Mouse (Mus musculus): Measurements from ENCODE around the gene Tmprss9. TPM values are rescaled to one million over a fixed set of nuclear protein-coding genes. Genes with fewer than 3 reads are reported as not detected.

The Tmprss9 gene
- total and polyA plus RNA-seq, 2 experiments from 2014 or later: 0.11 to 0.27 TPM

DNA sequence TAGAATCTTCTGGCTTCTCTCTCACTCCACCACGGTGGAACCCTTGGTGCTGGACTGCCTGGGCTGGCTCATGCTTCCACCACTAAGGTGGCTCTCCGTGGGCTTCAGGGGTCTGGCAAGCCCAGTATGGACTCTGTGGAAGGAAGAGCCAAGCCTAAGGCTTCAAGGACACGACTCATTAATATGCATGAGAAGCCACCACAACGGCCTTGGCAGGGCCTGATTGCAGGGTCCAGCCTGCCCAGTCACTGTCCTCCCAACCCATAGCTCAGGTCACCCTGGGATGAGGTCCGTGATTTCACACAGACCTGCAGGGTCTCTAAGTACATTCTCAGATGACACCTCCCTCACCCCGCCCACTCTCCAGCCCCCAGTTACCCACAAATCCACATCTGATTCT is 31.8 kb upstream of the Tmprss9 start:
- no peak overlapping the region for H3K27ac ChIP-seq (ENCODE audit: low read depth, low read length)
- DNase-seq (ENCODE audit: low spot score) (no peak), ATAC-seq (ENCODE audit: low FRiP score) (no peak)
- no peaks in the 10 kb centered on the region for H3K4me1 ChIP-seq (ENCODE audit: insufficient read depth, low read length)
- H3K36me3 ChIP-seq (ENCODE audit: insufficient read depth, low read length): peaks cover 3% of the 10 kb centered on the region; the same call in 1 of the 2 replicates
- no peak for TF ChIP-seq CTCF (IDR thresholded peaks at IDR 0.05)
- no peaks in the 10 kb centered on the region for H3K9me3 ChIP-seq (ENCODE audit: low read length)
- H3K27me3 ChIP-seq (ENCODE audit: insufficient read depth, low read length): no peaks in the 10 kb centered on the region; the same call in 1 of the 2 replicates
- WGBS: 56% methylated on average over 6 of the region's 6 CpGs
- no peak overlapping the region for H3K9ac ChIP-seq (replicated peaks; ENCODE audit: low read length, poor library complexity, severe bottlenecking)
- no peak overlapping the region for H3K4me3 ChIP-seq (ENCODE audit: low read depth, low read length)
- no peak overlapping the region for H3K4me2 ChIP-seq (ENCODE audit: low read depth, low read length, poor library complexity, severe bottlenecking)

DNA sequence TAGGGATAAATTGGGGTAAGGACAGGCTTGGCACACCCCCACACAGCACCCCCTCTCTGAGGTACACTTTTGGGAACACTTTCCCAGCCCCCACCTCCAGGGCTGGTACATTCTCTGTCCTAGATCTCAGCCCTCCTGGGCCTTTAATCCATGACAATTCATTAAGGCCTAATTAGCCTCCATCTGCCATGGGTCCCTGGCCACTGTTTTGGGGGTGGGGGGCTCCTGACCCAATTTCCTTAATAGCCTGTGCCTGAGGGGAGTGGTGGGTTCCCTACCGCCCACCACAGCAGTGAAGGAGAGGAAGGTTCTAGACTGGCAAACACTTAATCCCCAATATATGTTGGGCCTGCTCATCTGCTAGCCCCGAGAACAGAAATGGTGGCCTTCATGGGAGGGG is 30.0 kb upstream of the Tmprss9 start:
- no peak overlapping the region for H3K9ac ChIP-seq (replicated peaks; ENCODE audit: low read length, poor library complexity, severe bottlenecking)
- H3K27me3 ChIP-seq (ENCODE audit: insufficient read depth, low read length): peaks cover 7% of the 10 kb centered on the region; the same call in 1 of the 2 replicates
- no peaks in the 10 kb centered on the region for H3K4me1 ChIP-seq (ENCODE audit: insufficient read depth, low read length)
- no peak overlapping the region for H3K27ac ChIP-seq (ENCODE audit: low read depth, low read length)
- no peak for DNase-seq (ENCODE audit: low spot score)
- WGBS: 80% methylated on average over 2 of the region's 2 CpGs
- H3K4me2 ChIP-seq (ENCODE audit: low read depth, low read length, poor library complexity, severe bottlenecking): no peak overlapping the region
- no peaks in the 10 kb centered on the region for H3K9me3 ChIP-seq (ENCODE audit: low read length)
- no peak for ATAC-seq (ENCODE audit: low FRiP score)
- no peaks in the 10 kb centered on the region for H3K36me3 ChIP-seq (ENCODE audit: insufficient read depth, low read length)
- no peak for TF ChIP-seq CTCF (IDR thresholded peaks at IDR 0.05)
- no peak overlapping the region for H3K4me3 ChIP-seq (ENCODE audit: low read depth, low read length)

DNA sequence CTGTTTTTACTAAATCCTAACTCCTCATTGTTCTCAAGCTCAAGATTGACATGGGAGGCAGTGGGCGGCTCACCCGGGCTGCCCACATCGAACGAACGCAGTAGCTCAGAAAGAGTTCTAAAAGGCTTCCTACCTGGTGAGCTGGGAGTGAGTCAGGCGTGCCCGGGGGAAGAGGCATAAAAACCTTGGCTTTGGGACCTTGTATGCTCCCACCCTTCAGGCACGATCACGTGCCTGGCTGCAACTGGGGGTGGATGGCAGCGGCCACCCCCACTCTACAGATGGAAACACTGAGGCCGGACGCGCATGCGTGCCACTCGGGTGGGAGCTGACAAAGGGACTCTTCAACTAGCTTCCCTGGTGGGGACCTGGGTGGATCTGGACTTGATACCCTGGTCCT is 29.3 kb upstream of the Tmprss9 start:
- WGBS: 84% methylated on average over 15 of the region's 15 CpGs
- TF ChIP-seq CTCF (IDR thresholded peaks at IDR 0.05): no peak
- H3K27me3 ChIP-seq (ENCODE audit: insufficient read depth, low read length): peaks cover 7% of the 10 kb centered on the region; the same call in 1 of the 2 replicates
- DNase-seq (ENCODE audit: low spot score) (no peak), ATAC-seq (ENCODE audit: low FRiP score) (no peak)
- no peaks in the 10 kb centered on the region for H3K4me1 ChIP-seq (ENCODE audit: insufficient read depth, low read length)
- H3K4me2 ChIP-seq (ENCODE audit: low read depth, low read length, poor library complexity, severe bottlenecking): no peak overlapping the region
- H3K27ac ChIP-seq (ENCODE audit: low read depth, low read length): no peak overlapping the region
- no peak overlapping the region for H3K9ac ChIP-seq (replicated peaks; ENCODE audit: low read length, poor library complexity, severe bottlenecking)
- no peak overlapping the region for H3K4me3 ChIP-seq (ENCODE audit: low read depth, low read length)
- H3K36me3 ChIP-seq (ENCODE audit: insufficient read depth, low read length): no peaks in the 10 kb centered on the region
- H3K9me3 ChIP-seq (ENCODE audit: low read length): no peaks in the 10 kb centered on the region

DNA sequence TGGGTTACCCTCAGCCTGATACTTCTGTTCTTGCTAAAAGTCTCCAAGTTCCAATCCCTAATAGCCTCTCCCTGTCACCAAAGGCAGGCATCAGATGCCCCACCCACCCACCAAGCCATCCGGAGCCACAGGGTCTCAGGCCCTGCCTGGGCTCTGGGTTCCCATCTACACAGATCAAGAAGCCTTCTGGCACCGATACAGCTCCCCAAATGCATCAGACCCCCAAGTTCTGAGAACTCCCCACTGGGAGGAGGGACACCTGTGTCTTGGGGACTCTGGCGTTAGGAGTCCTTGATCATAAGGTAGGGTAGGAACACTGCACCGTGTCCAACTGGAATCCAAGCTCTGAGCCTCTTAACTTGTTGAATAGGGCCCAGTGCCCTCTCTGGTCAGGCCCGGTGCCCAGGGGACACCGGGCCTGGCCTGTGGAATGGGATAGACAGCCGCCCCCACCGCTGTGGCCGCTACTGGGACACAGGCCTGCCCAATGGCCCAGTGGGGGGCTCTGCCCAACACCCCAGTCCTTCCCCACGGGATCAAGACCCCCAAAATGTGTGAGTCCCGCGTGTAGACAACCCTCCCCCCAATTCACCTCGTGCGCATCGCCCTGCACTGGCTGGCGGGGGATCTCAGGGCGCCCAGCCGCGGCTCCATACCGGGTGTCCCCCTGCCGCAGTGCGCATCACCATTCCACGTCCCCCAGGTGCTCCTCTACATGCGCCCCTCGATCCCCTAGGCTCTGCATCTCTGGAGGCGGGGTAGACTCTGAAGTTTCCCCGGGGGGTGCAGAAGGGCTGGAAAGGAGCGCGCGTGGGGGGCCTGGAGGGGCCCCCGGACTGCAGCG is 28.3 kb upstream of the Tmprss9 start:
- peak overlapping the region; percentile 86 for H3K9ac ChIP-seq (replicated peaks; ENCODE audit: low read length, poor library complexity, severe bottlenecking)
- no peaks in the 10 kb centered on the region for H3K9me3 ChIP-seq (ENCODE audit: low read length)
- DNase-seq (ENCODE audit: low spot score) (no peak), ATAC-seq (ENCODE audit: low FRiP score) (peak; percentile 45)
- WGBS: 6% methylated on average over 31 of the region's 32 CpGs
- H3K4me2 ChIP-seq (ENCODE audit: low read depth, low read length, poor library complexity, severe bottlenecking): peak overlapping the region; percentile 86
- no peaks in the 10 kb centered on the region for H3K4me1 ChIP-seq (ENCODE audit: insufficient read depth, low read length)
- H3K27ac ChIP-seq (ENCODE audit: low read depth, low read length): no peak overlapping the region
- TF ChIP-seq CTCF (IDR thresholded peaks at IDR 0.05): no peak
- no peaks in the 10 kb centered on the region for H3K36me3 ChIP-seq (ENCODE audit: insufficient read depth, low read length)
- peak overlapping the region; percentile 70 for H3K4me3 ChIP-seq (ENCODE audit: low read depth, low read length)
- H3K27me3 ChIP-seq (ENCODE audit: insufficient read depth, low read length): peaks cover 7% of the 10 kb centered on the region; the same call in 1 of the 2 replicates

DNA sequence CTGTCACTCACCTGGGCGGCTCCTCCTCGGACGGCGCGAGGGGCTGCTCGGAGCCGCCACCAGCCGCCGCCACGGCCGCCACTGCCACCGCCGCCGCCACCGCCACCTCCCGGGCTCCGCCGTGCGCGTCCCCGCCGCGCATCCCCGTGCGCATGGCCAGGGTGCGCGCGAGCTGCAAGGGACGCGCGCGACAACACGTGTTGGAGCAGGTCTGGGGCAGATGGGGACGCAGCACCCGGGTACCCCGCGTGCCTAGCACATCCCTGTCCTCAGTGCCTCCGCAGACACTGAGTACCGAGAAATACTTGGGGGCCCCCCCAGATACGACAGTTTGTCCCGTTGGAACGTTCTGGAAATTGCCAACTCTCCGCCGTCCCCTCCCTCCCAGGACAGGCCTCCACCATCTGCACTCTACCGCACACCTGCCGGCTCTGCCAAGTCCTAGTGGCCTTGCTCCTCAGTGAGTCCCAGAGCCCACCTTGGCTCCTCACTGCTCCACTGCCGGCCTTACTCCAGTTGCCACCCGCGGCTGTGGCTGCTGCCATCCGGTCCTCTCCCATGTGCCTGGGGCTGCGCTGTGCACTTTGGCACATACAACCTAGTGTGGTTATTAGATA is 27.6 kb upstream of the Tmprss9 start, which contains the start of gene Lingo3:
TSS of gene Lingo3 (minus strand) at position 109 of the 617 bp plus-strand sequence.
- H3K4me2 ChIP-seq (ENCODE audit: low read depth, low read length, poor library complexity, severe bottlenecking): peak within 1 kb of the TSS; percentile 86
- 4% methylated on average over 40 of the region's 51 CpGs for WGBS
- DNase-seq (ENCODE audit: low spot score) (peak; percentile 68), ATAC-seq (ENCODE audit: low FRiP score) (peak; percentile 63)
- no peak within 1 kb of the TSS for H3K27ac ChIP-seq (ENCODE audit: low read depth, low read length)
- H3K27me3 ChIP-seq (ENCODE audit: insufficient read depth, low read length): peaks cover 7% of the 10 kb centered on the region; the same call in 1 of the 2 replicates
- H3K4me1 ChIP-seq (ENCODE audit: insufficient read depth, low read length): no peaks in the 10 kb centered on the region
- H3K9me3 ChIP-seq (ENCODE audit: low read length): no peaks in the 10 kb centered on the region
- peak within 1 kb of the TSS; percentile 70 for H3K4me3 ChIP-seq (ENCODE audit: low read depth, low read length)
- H3K9ac ChIP-seq (replicated peaks; ENCODE audit: low read length, poor library complexity, severe bottlenecking): peak within 1 kb of the TSS; percentile 86
- no peak for TF ChIP-seq CTCF (IDR thresholded peaks at IDR 0.05)
- no peaks in the 10 kb centered on the region for H3K36me3 ChIP-seq (ENCODE audit: insufficient read depth, low read length)
